Mouse (Mus musculus): ENCODE data around the gene Slc50a1.
A peak's percentile ranks its signal among the peaks of the same experiment; 100 is the strongest.

The Slc50a1 gene

DNA sequence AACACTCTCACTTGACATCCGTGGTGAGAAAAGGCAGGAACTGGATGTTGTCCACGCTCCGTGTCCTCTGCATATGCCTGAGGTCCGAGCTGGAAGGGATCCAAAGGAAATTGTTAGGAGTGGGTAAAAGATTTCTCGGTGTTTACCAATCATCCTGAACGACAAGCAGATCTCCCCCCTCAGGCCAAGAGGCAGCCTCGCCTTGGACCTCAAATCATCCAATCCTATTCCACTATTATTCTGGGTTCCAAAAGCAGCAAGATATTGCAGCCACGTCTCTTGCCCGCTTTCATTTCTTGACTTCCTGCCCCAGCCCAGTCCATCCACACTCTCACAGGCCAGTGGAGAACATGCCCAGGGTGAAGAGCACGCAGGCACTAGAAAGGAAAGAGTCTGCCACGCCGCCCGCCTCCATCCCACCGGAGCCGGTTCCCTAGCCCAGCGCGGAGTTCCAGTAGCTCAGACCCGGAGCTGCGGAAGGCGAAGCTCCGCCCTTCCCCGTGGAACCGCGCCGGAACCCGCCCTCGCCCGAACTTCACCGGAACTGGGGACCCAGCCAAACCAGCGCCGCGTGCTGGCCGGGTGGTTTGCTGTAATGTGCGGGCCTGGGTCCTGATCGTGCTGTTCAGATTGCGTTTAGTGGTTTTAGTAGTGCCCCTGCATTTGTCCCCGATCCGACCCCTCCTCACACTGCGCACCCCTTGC lies at the start of gene Slc50a1:
Gene Slc50a1, minus strand, starts transcription at position 520 of the 705 bp plus-strand sequence.
- peak; percentile 62 for DNase-seq (ENCODE audit: low read depth, low spot score)

GRCm38 (mm10) chr3:89319591-89320350 lies 49.4 kb upstream of the Slc50a1 start:
- DNase-seq (ENCODE audit: low read depth, low spot score) = no peak

DNA sequence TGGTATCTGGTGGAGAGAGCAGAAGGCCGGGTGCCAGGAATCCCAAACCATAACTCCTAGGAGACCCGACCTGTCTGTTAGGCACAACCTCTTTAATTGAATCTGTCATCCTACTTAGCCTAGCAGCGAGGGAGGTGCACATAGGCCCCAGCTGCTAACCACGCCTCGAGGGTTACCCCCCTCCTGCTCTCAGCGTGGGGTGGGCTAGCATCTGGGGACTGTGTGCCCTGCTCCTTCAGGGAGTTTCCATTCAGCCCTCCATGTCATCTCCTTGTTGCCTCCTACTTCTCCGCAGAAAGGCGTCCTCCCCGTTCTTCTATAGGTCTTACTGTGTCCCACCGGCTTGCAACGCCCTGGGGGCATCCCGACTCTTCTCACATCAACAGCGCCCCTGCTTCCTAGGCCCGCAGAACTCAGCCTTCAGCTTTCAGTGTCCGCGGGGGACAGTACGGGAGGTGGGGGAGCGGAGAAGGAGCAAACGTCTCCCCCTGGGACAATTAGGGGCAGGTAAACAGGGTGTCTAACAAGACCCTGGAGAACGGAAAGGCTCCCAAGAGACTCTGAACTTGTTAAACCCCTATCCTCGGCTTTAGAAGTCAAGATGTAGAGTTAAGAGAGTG lies 48.7 kb upstream of the Slc50a1 start:
- no peak for DNase-seq (ENCODE audit: low read depth, low spot score)

- no peak for DNase-seq (ENCODE audit: low read depth, low spot score)
These were observed 47.9 kb upstream of the Slc50a1 start for GRCm38 (mm10) chr3:89318316-89318715.

DNA sequence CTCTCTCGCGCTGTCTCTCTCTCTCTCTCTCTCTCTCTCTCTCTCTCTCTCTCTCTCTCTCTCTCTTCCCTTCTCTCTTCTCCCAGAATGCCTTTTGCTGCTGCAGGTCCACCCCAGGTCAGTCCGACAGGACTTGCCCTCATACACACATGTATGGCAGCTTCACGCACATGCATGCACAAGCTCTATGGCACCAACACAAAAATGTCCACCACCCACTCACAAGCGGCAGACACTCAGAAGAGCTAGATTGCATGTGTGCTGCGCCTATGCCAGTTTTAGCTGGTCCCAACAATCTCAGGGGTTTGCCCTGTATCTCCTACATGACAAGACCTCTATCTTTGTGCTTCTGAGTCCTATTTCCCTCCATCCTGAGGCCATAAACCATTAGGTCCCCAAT lies 46.9 kb upstream of the Slc50a1 start:
- no peak for DNase-seq (ENCODE audit: low read depth, low spot score)

DNA sequence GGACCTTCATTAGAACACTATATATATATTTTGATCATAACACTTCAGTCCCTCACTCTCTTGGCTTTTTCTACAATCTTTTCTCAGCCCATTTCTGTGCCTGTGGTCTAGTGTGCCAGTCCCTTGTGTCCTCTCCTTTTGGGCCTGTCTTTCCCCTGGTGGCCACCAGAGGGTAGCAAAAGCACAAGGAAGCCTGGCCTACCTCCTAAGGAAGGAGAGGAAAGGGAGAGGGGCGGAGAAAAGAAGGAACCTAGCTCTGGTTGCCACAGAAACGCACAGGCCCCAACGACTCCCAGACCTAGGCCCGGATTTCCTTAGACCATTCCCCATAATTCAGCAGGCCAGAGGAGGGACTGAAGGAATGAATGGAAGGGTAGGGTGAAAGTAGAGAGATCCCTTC lies 46.5 kb upstream of the Slc50a1 start:
- peak; percentile 96 for DNase-seq (ENCODE audit: low read depth, low spot score)

DNA sequence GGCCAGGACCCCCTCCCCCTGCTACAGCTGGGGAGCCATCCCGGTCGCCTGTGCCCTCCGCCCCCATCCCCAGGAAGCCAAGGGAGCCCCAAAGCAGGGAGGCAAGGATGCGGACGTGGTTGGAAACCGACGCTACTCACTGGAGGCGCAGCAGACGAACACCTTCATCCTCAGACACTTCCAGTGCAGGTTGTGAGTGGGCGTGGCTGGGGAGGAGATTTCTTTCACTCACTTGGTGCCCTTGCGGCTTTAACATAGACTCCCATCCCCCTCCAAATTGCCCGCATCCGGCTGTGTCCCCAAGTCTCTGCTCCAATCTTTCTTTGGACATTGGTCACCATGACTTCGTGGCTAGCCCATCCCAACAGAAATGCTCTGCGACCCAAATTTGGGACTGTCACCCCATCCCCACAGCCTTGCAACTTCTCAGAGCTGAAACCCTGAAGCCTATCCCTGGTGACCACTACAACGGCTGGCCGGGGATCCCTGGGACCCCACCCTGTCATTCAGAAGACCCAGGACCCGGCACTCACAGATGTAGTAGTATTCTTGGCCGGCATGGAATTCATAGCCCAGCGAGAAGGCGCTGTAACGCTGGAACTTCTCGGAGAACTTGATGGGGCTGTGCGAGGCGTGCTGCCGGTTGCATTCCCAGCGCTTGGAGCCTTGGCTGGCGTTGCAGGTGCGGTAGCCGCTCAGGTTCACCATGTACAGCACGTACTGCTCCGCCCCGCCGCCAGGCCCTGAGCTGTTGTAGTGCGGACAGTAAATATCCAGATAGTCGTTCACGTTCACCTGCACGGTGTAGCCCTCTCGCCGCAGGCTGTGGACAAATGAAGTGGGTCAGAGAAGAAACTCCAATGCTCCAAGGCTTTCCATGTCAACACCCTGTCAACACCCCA lies 45.8 kb upstream of the Slc50a1 start:
- no peak for DNase-seq (ENCODE audit: low read depth, low spot score)

DNA sequence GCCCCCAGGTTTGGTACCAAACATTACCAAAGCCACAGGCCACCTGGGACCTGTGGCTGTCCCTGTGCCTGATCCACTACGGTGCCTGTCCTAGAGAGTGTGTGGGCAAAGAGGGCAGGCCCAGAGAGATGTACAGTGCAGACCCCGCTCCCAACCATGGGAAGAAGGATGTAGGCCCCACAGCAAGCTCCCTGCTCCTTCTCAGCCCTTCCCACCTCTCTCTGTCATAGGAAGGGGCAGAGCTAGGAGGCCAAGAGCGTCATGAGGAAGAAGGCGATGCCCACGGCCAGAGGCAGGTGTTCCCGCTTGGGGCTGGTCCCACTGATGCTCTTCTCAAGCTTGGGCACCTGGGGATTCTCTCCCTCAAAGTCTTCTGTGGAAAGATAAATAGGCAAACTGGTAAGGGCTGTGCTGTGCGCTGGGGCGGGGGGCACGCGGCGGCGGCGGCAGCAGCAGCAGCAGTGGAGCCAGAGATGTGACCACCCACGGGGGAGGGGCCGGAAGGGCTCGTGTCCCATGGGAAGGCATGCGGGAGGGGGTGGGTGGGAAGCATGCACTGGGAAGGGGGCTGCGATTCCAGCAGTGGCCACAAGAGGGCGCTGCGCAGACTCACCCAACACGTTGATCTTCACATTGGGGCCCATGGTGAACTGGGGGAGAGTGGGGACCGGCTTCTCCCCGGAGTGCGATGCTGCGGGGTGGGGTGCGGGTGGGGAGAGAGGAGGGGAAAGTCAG lies 45.0 kb upstream of the Slc50a1 start:
- DNase-seq (ENCODE audit: low read depth, low spot score) = peak; percentile 76

DNA sequence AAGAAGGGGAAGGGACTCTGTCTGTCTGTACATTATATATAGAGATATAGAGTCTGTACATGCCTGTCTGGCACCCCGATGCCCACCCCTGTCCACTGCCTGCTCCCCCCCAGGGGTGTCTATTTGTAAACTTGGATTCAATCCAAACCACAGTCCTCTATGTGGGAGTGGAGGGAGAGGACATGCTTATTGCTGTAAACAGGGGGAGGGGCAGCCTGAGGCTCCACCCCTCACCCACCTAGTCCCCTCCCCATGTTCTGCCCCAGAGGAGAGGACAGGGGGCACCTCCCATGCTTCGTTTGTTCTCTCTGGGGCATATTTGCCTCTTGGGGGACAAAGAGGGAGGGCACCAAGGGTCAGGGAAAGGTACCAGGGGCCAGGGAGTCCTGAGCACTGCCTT lies 44.4 kb upstream of the Slc50a1 start:
- DNase-seq (ENCODE audit: low read depth, low spot score) = no peak

DNA sequence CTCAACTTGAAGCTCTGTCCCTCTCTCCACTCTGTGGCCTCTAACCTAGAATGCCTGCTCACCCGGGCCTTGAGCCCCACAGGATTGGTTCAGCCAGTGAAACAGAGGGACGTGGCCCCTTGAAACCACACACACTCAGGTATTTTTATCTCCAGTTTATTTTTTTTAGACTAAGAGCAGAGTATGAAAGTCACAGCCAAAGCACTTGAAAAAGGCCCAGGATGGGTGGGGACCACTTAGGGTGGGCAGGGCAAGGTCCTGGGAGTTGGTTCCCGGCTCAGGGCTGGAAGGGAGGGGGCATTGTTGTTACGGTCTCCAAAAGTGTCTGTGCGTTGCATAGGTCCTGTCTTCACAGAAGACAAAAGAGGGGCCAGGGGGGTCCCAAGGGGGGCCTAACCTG lies 44.0 kb upstream of the Slc50a1 start:
- no peak for DNase-seq (ENCODE audit: low read depth, low spot score)

- DNase-seq (ENCODE audit: low read depth, low spot score) = peak; percentile 91
These were observed 37.7 kb upstream of the Slc50a1 start for GRCm38 (mm10) chr3:89308089-89308488.

DNA sequence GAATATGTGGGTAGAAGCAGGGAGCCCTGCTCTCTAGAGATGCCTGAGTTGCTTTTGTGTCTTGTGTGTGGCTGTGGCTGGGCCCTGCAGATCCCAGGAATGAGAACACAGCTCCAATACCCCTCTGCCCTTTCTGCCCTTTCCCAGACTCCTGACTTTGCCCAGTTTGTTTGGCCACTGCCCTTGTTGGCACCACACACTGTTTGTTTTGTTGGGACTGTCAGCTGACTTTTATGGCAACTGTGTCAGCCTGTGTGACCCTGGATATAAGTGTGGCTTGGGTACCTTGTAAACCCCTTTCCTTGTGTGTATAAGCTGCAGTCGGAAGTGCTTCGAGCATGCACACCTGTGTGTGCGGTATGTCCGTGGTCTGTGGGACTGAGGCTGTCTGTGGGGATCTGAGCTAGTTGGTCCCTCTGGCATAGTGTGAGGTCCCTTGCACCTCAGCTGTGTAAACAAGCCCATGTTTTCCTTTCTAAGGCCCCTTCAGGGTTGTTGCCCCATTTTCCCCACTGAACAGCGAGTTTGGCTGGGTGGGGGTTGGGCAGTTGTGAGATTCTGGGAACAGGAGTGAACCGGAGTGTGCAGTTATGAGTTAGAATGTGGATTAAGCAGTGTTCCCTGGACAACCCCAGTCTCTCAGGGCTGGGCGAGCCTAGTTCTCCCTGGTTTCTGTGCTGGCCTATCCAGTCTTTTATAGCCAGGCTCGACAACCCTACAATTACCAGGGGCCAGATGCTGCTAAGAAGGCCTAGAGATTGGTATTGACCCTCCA lies 35.4 kb upstream of the Slc50a1 start:
- no peak for DNase-seq (ENCODE audit: low read depth, low spot score)

DNA sequence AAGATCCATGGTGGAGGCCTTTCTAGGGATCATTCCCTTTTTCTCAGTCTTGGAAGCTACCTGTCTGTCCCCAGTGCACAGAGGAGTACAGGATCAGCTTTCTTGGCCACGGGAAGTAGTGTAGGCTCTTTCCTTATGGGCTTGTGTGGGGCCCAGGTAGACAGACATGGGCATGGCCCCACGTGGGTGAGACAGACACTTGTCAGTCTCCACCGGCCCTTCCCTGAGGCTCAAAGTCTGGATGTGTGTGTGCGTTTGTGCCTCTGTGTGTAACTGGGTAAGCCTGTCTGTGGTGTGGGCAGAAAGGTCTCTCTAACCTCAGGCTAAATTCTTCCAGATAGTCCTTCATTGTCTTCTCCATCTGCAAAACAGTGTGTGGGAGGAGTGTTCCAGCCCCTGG lies 34.7 kb upstream of the Slc50a1 start:
- no peak for DNase-seq (ENCODE audit: low read depth, low spot score)

- DNase-seq (ENCODE audit: low read depth, low spot score) = no peak
These were observed 34.1 kb upstream of the Slc50a1 start for GRCm38 (mm10) chr3:89304440-89304839.

DNA sequence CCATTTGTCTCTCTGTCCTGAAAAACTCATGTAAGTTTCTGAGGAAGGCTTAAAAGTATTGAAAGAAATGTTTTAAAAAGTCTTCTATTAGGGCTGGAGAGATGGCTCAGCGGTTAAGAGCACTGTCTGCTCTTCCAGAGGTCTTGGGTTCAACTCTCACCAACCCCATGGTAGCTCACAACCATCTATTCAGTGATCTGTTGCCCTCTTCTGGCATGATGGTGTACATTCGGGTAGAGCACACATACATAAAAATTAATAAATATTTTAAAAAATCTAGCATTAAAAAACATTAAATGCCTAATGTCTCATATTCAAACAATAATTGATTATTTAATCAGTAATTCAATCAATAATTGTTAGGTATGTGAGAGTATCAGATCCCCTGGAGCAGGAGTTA lies 30.1 kb upstream of the Slc50a1 start:
- peak; percentile 58 for DNase-seq (ENCODE audit: low read depth, low spot score)

GRCm38 (mm10) chr3:89300071-89300470 lies 29.7 kb upstream of the Slc50a1 start:
- no peak for DNase-seq (ENCODE audit: low read depth, low spot score)

GRCm38 (mm10) chr3:89299499-89299898 lies 29.1 kb upstream of the Slc50a1 start:
- DNase-seq (ENCODE audit: low read depth, low spot score) = peak; percentile 56

DNA sequence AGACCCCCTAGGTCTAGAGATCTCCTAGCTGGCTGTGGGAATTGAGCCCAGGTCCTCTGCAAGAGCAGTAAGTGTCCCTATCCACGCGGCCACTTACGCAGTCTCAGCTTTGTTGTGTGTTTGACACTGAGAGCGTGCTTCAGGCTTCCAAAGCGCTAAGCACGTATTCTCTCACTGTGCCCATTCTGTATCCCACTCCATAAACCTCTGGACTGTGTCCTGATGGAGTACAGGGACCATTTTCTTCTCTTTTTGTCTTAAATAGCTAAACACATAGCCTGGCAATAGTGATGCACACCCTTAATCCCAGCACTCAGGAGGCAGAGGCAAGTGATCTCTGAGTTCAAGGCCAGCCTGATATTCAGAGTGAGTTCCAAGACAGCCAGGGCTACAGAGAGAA lies 28.5 kb upstream of the Slc50a1 start:
- DNase-seq (ENCODE audit: low read depth, low spot score) = no peak

DNA sequence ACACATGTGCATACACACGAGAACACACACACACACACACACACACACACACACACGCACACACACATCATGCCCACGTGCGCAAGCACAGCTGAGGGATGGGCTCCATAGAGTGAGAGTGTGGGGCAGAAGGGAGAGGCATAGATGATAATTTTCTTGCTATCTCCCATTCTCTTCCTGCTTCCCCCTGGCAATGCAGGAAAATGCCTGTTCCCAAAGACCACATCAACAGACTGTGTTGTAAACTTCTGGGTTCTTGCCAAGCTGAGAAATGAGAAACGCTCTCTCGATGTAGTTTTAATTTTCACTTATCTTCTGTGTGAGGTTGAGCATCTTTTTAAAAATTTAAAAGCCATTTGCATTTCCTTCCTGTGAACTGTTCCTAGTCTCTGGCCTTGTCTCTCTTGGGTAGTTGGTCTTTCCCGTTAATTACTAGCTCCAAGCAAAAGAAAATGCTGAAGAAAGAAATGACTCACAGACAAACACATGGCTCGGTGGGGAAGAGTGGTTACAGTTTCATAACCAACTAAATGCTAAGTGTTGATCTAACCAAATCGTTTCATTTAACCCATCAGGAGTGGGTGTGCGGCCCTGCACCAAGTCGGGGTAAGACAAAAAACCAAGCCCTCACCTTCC lies 26.5 kb upstream of the Slc50a1 start:
- no peak for DNase-seq (ENCODE audit: low read depth, low spot score)
